ENCODE assay signal across 8 mouse cellular contexts in the genomic region with DNA sequence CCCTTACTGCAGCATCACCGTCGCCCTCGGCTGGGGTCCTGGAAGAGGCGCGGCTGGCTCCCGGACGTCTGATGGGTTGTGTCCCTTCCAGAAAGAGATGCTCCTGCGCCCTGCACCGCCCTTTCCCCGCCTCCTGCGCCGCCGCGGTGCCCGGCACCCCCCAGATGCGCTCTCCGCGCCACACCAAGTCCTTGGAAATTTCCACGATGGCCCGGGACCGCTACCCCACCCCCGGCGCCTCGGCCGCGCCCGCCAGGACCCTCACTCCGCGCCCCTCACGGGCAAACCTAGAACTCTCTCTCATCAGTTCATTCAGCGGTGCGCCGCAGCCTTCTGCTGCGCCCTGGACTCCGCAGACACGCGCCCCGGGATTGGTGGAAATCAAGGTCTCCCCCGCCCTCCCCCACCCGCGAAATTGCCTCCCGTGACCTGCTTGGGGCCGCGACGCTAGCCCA. TPM values are rescaled to one million over a fixed set of nuclear protein-coding genes. Genes with fewer than 3 reads are reported as not detected.
DNase-seq lines count a peak whose midpoint lies in the region; ATAC-seq and TF ChIP-seq lines count a peak whose summit lies in the region.

A gene (minus strand): TSS at position 377 of the 455 bp plus-strand sequence.

- H3K27ac ChIP-seq in spleen, adult 2 months (ENCODE audit: insufficient read depth, low read length): peak within 1 kb of the TSS; percentile 51
- no peak within 1 kb of the TSS; a peak in 1 of 4 replicates for H3K27ac ChIP-seq in heart, embryonic 14.5 days (replicated peaks in 1 of 2; ENCODE audit: control insufficient read depth in 1 of 2, insufficient read depth in 1 of 2, low read depth in 2 of 2, low read length in 2 of 2)
- H3K27ac ChIP-seq in liver, embryonic 16.5 days (ENCODE audit: low read length): no peak within 1 kb of the TSS

- no peaks in the 10 kb centered on the region for H3K9me3 ChIP-seq in heart, embryonic 14.5 days (ENCODE audit: control insufficient read depth, low read length)
- H3K9me3 ChIP-seq in liver, embryonic 16.5 days (replicated peaks; ENCODE audit: control insufficient read depth, low read length): no peaks in the 10 kb centered on the region

- H3K4me1 ChIP-seq in spleen, adult 2 months (ENCODE audit: control insufficient read depth, insufficient read depth, insufficient read length): peaks cover 2% of the 10 kb centered on the region
- no peaks in the 10 kb centered on the region for H3K4me1 ChIP-seq in heart, embryonic 14.5 days (ENCODE audit: control insufficient read depth in 2 of 2, insufficient read depth in 2 of 2, low read length in 2 of 2)
- no peaks in the 10 kb centered on the region; the same call in 1 of the 2 replicates for H3K4me1 ChIP-seq in liver, embryonic 16.5 days (ENCODE audit: control insufficient read depth, low read depth, low read length)

- 0 out of 2 replicates have a peak, but pooled peaks have one; percentile 28 for ATAC-seq in heart, embryonic 14.5 days (ENCODE audit: insufficient number of reproducible peaks, insufficient read depth, low FRiP score, low read depth)
- ATAC-seq in liver, embryonic 16.5 days (ENCODE audit: low read depth): no peak

- no peaks in the 10 kb centered on the region for H3K36me3 ChIP-seq in spleen, adult 2 months (ENCODE audit: control insufficient read depth, insufficient read depth, low read length)
- H3K36me3 ChIP-seq in heart, embryonic 14.5 days (ENCODE audit: control insufficient read depth, insufficient read depth, low read length): no peaks in the 10 kb centered on the region
- H3K36me3 ChIP-seq in liver, embryonic 16.5 days (ENCODE audit: control insufficient read depth, insufficient read depth): no peaks in the 10 kb centered on the region

- H3K4me3 ChIP-seq in spleen, adult 2 months (ENCODE audit: extremely low read depth, insufficient read depth, insufficient read length): peak within 1 kb of the TSS; percentile 63
- peak within 1 kb of the TSS; percentile 63 to 71 for H3K4me3 ChIP-seq in heart, embryonic 14.5 days (ENCODE audit: control insufficient read depth in 1 of 2, insufficient read depth in 1 of 2, low read depth in 1 of 2, low read length in 2 of 2)
- H3K4me3 ChIP-seq in liver, embryonic 16.5 days (ENCODE audit: low read depth, low read length): peak within 1 kb of the TSS; percentile 48

- TF ChIP-seq POLR2A in spleen, adult 2 months (IDR thresholded peaks at IDR 0.05; ENCODE audit: low read depth, low read length): no peak

- peaks cover 11% of the 10 kb centered on the region for H3K27me3 ChIP-seq in spleen, adult 2 months (ENCODE audit: control insufficient read depth, insufficient read depth, low read length)
- H3K27me3 ChIP-seq in heart, embryonic 14.5 days (ENCODE audit: control insufficient read depth, insufficient read depth, low read length): peaks cover 19% of the 10 kb centered on the region
- H3K27me3 ChIP-seq in liver, embryonic 16.5 days (ENCODE audit: control insufficient read depth, insufficient read depth, low read depth, low read length): peaks cover 31% of the 10 kb centered on the region

- H3K9ac ChIP-seq in heart, embryonic 14.5 days (ENCODE audit: low read length): peak within 1 kb of the TSS; percentile 69
- no peak within 1 kb of the TSS for H3K9ac ChIP-seq in liver, embryonic 16.5 days (ENCODE audit: low read depth, low read length)

- TF ChIP-seq CTCF in spleen, adult 2 months (IDR thresholded peaks at IDR 0.05; ENCODE audit: extremely low read depth, insufficient read depth, insufficient read length, insufficient replicate concordance): no peak

- WGBS in spleen, adult 2 months: 2% methylated on average over 45 of the region's 45 CpGs
- under 1% methylated on average over 45 of the region's 45 CpGs for WGBS in heart, embryonic 14.5 days
- under 1% methylated on average over 45 of the region's 45 CpGs for WGBS in liver, embryonic 16.5 days (ENCODE audit: insufficient replicate concordance)

- no peak for DNase-seq in spleen, adult 2 months (ENCODE audit: low read depth in 1 of 2, low spot score in 2 of 2)
- no peak for DNase-seq in spleen, adult 12 weeks (ENCODE audit: low spot score)
- DNase-seq in cerebellum, postnatal 36 days: peak; percentile 75 to 77
- peak; percentile 50 to 72 for DNase-seq in layer of hippocampus, adult 18-20 months (ENCODE audit: low spot score in 2 of 2)
- peak; percentile 71 for DNase-seq in right cerebral cortex, postnatal 25 days
- DNase-seq in spleen, postnatal 36 days (ENCODE audit: low spot score in 2 of 2): no peak

- peak within 1 kb of the TSS; percentile 99 for H3K4me2 ChIP-seq in heart, embryonic 14.5 days (ENCODE audit: low read length)
- peak within 1 kb of the TSS; percentile 62 for H3K4me2 ChIP-seq in liver, embryonic 16.5 days (ENCODE audit: low read depth, low read length)

RNA-seq across cellular contexts. Expression of the gene that starts here (rescaled TPM):
- 1.9 and 2.5 TPM in 2 replicates for polyA plus RNA-seq in spleen, adult 2 months (2012; rRNA removed)
- polyA plus RNA-seq in heart, embryonic 14.5 days (2014; fragmentation: Nextera tagmentation; extraction: Ambion mirVana): 0.82 and 1.1 TPM in 2 replicates
- 10 to 100 TPM; 34.1 TPM for total RNA-seq in layer of hippocampus, adult 18-20 months (2021)
- 0.05 and 0.21 TPM in 2 replicates for polyA plus RNA-seq in liver, embryonic 16.5 days (2015; fragmentation: Nextera tagmentation; extraction: Ambion mirVana)

Comparison
In these comparisons a context has a peak if more than half of its experiments do, and no peak if none do; other contexts are left out.
1. DNase-seq: peak in cerebellum, postnatal 36 days (2 of 2), layer of hippocampus, adult 18-20 months (2 of 2) and right cerebral cortex, postnatal 25 days (single experiment); none in spleen, adult 2 months (0 of 2), spleen, adult 12 weeks (single experiment) and spleen, postnatal 36 days (0 of 2).
2. Peak in every context shown above with its lines, with median percentiles within 50 percentile points of each other: H3K4me3 ChIP-seq.